In genomic region chr1:166139620-166140184, GRCm38 (mm10) we compare ENCODE assay signal across 31 mouse cellular contexts. TPM values are rescaled to one million over a fixed set of nuclear protein-coding genes. Genes with fewer than 3 reads are reported as not detected.
DNase-seq lines count a peak whose midpoint lies in the region; ATAC-seq and TF ChIP-seq lines count a peak whose summit lies in the region.
"Had no signal": no experiment of that assay in that cellular context is flagged by ENCODE, and none has a peak within 500 bp of the region (broad histone marks: within the 10 kb centered on the region; RNA-seq: fewer than 3 reads in every experiment).

No protein-coding gene starts in this region.

- ATAC-seq in hindbrain, embryonic 13.5 days (ENCODE audit: low FRiP score): peak; percentile 47; the same call in 1 of the 2 replicates
- ATAC-seq in hindbrain, postnatal 0 days: no peak
- ATAC-seq: forebrain, embryonic 16.5 days; liver, embryonic 12.5 days had no signal

- H3K9me3 ChIP-seq in hindbrain, embryonic 13.5 days: no peaks in the 10 kb centered on the region
- no peaks in the 10 kb centered on the region for H3K9me3 ChIP-seq in hindbrain, embryonic 10.5 days
- H3K9me3 ChIP-seq in E14TG2a.4 (ENCODE audit: low read length) (peaks cover 17% of the 10 kb centered on the region), ES-E14 (ENCODE audit: control insufficient read depth, insufficient read depth, low read depth, low read length) (peaks cover 1% of the 10 kb centered on the region; the same call in 1 of the 2 replicates)
- no peaks in the 10 kb centered on the region for H3K9me3 ChIP-seq in hindbrain, postnatal 0 days (ENCODE audit: low read length)
- H3K9me3 ChIP-seq: embryonic facial prominence, embryonic 12.5 days; limb, embryonic 13.5 days; liver, embryonic 12.5 days; stomach, embryonic 15.5 days had no signal

- no peak for DNase-seq in hindbrain, embryonic 10.5 days (ENCODE audit: low spot score)
- DNase-seq in ES-E14 (ENCODE audit: low read depth, low spot score): no peak
- peak; percentile 40 for DNase-seq in hindbrain, postnatal 0 days (ENCODE audit: low spot score)
- no peak for DNase-seq in cerebellum, postnatal 25 days
- no peak for DNase-seq in lung, adult 2 months
- DNase-seq: adrenal gland, postnatal 14 days; B cell, adult 2 months; cerebellum, adult 8-10 months; gastrocnemius, postnatal 10 days; heart, adult 11 months; kidney, postnatal 25 days; lung, adult 18-20 months; lung, postnatal 14 days; right cerebral cortex, adult 18-20 months; thymus, postnatal 36 days had no signal

- H3K4me3 ChIP-seq in hindbrain, embryonic 13.5 days: no peak overlapping the region
- H3K4me3 ChIP-seq in hindbrain, embryonic 10.5 days: no peak overlapping the region
- H3K4me3 ChIP-seq in E14TG2a.4 (replicated peaks; ENCODE audit: low read length) (peak overlapping the region; percentile 37), ES-E14 (ENCODE audit: insufficient read depth in 1 of 2, low read depth in 1 of 2, low read length in 2 of 2, poor library complexity in 1 of 2, severe bottlenecking in 1 of 2) (no peak overlapping the region)
- H3K4me3 ChIP-seq in hindbrain, postnatal 0 days (ENCODE audit: low read length): no peak overlapping the region
- H3K4me3 ChIP-seq in lung, adult 2 months (replicated peaks; ENCODE audit: extremely low read depth, low read depth, low read length): no peak overlapping the region
- H3K4me3 ChIP-seq: embryonic facial prominence, embryonic 12.5 days; erythroblast, embryonic 14.5 days; layer of hippocampus, adult 2 months; limb, embryonic 13.5 days; liver, embryonic 12.5 days; stomach, embryonic 15.5 days had no signal

- peaks cover 11% of the 10 kb centered on the region for H3K4me1 ChIP-seq in hindbrain, embryonic 13.5 days (replicated peaks)
- H3K4me1 ChIP-seq in hindbrain, embryonic 10.5 days (replicated peaks): peaks cover 24% of the 10 kb centered on the region
- H3K4me1 ChIP-seq in E14TG2a.4 (replicated peaks; ENCODE audit: low read depth, low read length): peaks cover 91% of the 10 kb centered on the region
- peaks cover 8 to 37% of the 10 kb centered on the region in 2 experiments; a peak in 3 of 4 replicates for H3K4me1 ChIP-seq in ES-E14 (ENCODE audit: control insufficient read depth in 2 of 2, insufficient read depth in 2 of 2, low read length in 2 of 2, poor library complexity in 1 of 2)
- no peaks in the 10 kb centered on the region for H3K4me1 ChIP-seq in hindbrain, postnatal 0 days (ENCODE audit: insufficient read depth, low read length)
- H3K4me1 ChIP-seq in lung, adult 2 months (ENCODE audit: control insufficient read depth, insufficient read depth, low read length): peaks cover 5% of the 10 kb centered on the region
- H3K4me1 ChIP-seq: embryonic facial prominence, embryonic 12.5 days; stomach, embryonic 15.5 days had no signal

- TF ChIP-seq POLR2A in lung, adult 2 months (IDR thresholded peaks at IDR 0.05; ENCODE audit: borderline replicate concordance, extremely low read depth, low read depth, low read length): no peak

- in situ Hi-C loops in ES-E14 (cut with MboI; ENCODE audit: low sequenced_read_pairs in 2 of 2, unreplicated experiment in 2 of 2): no loop called here

- 0 out of 2 replicates have a peak, but pooled peaks cover 11% of the 10 kb centered on the region for H3K27me3 ChIP-seq in hindbrain, embryonic 13.5 days
- peaks cover 6% of the 10 kb centered on the region; the same call in 1 of the 2 replicates for H3K27me3 ChIP-seq in hindbrain, embryonic 10.5 days (ENCODE audit: insufficient read depth, poor library complexity, severe bottlenecking)
- H3K27me3 ChIP-seq in E14TG2a.4 (ENCODE audit: insufficient read depth, low read length): no peaks in the 10 kb centered on the region
- H3K27me3 ChIP-seq in hindbrain, postnatal 0 days (ENCODE audit: insufficient read depth, low read length): no peaks in the 10 kb centered on the region
- H3K27me3 ChIP-seq: CH12.LX; embryonic facial prominence, embryonic 12.5 days; limb, embryonic 13.5 days; stomach, embryonic 15.5 days had no signal

- no peak overlapping the region for H3K4me2 ChIP-seq in hindbrain, embryonic 13.5 days
- no peak overlapping the region for H3K4me2 ChIP-seq in hindbrain, postnatal 0 days (ENCODE audit: low read depth, low read length)
- H3K4me2 ChIP-seq: embryonic facial prominence, embryonic 12.5 days; heart, embryonic 11.5 days; limb, embryonic 13.5 days; liver, embryonic 12.5 days; stomach, embryonic 15.5 days had no signal

- H3K9ac ChIP-seq in hindbrain, embryonic 13.5 days: no peak overlapping the region
- peak overlapping the region; percentile 23; the same call in 1 of the 2 replicates for H3K9ac ChIP-seq in ES-E14 (ENCODE audit: insufficient read depth, low read depth, low read length, poor library complexity, severe bottlenecking)
- no peak overlapping the region for H3K9ac ChIP-seq in hindbrain, postnatal 0 days (replicated peaks; ENCODE audit: low read length)
- H3K9ac ChIP-seq: embryonic facial prominence, embryonic 12.5 days; limb, embryonic 13.5 days; liver, embryonic 12.5 days; stomach, embryonic 15.5 days had no signal

- H3K27ac ChIP-seq in hindbrain, embryonic 13.5 days: no peak overlapping the region; the same call in 1 of the 2 replicates
- H3K27ac ChIP-seq in hindbrain, embryonic 10.5 days: no peak overlapping the region
- H3K27ac ChIP-seq in ES-E14 (ENCODE audit: insufficient read depth, low read depth, low read length, poor library complexity, severe bottlenecking): no peak overlapping the region
- no peak overlapping the region for H3K27ac ChIP-seq in hindbrain, postnatal 0 days
- H3K27ac ChIP-seq: embryonic facial prominence, embryonic 12.5 days; layer of hippocampus, adult 2 months; limb, embryonic 13.5 days; liver, embryonic 12.5 days; stomach, embryonic 15.5 days had no signal

- WGBS in hindbrain, embryonic 13.5 days: 38% methylated on average over 4 of the region's 4 CpGs
- 54% methylated on average over 4 of the region's 4 CpGs for WGBS in hindbrain, embryonic 10.5 days
- WGBS in hindbrain, postnatal 0 days: 51% methylated on average over 4 of the region's 4 CpGs
- 80% methylated on average over 4 of the region's 4 CpGs for WGBS in lung, adult 2 months

- no peak for TF ChIP-seq CTCF in E14TG2a.4 (conservative IDR thresholded peaks at IDR 0.05; ENCODE audit: low read length)
- TF ChIP-seq CTCF in hindbrain, postnatal 0 days (IDR thresholded peaks at IDR 0.05; ENCODE audit: low read depth): no peak
- no peak for TF ChIP-seq CTCF in lung, adult 2 months (IDR thresholded peaks at IDR 0.05; ENCODE audit: insufficient read depth, low read length)

- H3K36me3 ChIP-seq in hindbrain, embryonic 13.5 days: no peaks in the 10 kb centered on the region
- H3K36me3 ChIP-seq in hindbrain, embryonic 10.5 days: no peaks in the 10 kb centered on the region
- H3K36me3 ChIP-seq in E14TG2a.4 (ENCODE audit: insufficient read depth, low read length) (peaks cover 50% of the 10 kb centered on the region), ES-E14 (ENCODE audit: control insufficient read depth, insufficient read depth, low read length, poor library complexity, severe bottlenecking) (peaks cover 6% of the 10 kb centered on the region; the same call in 1 of the 2 replicates)
- no peaks in the 10 kb centered on the region for H3K36me3 ChIP-seq in hindbrain, postnatal 0 days (ENCODE audit: insufficient read depth, low read length)
- H3K36me3 ChIP-seq: embryonic facial prominence, embryonic 12.5 days; limb, embryonic 13.5 days; liver, embryonic 12.5 days; stomach, embryonic 15.5 days had no signal

TF ChIP-seq in ES-E14, 5 proteins besides CTCF, POLR2A, EP300 and RAD21:
- TF ChIP-seq HCFC1 (IDR thresholded peaks at IDR 0.05; ENCODE audit: borderline replicate concordance, insufficient read depth, low read length): no peak
- TF ChIP-seq ZNF384 (IDR thresholded peaks at IDR 0.05; ENCODE audit: low read depth, low read length): no peak
- TF ChIP-seq CHD2 (IDR thresholded peaks at IDR 0.05; ENCODE audit: low read depth, low read length): no peak
- no peak for TF ChIP-seq ZC3H11A (IDR thresholded peaks at IDR 0.05; ENCODE audit: borderline replicate concordance, low read depth, low read length)
- TF ChIP-seq MAFK (IDR thresholded peaks at IDR 0.05; ENCODE audit: insufficient read depth, low read depth, low read length): no peak

RNA-seq across cellular contexts. Expression of gene Gpa33, which starts 9.7 kb away (rescaled TPM):
- 0.14 TPM in 1 of 2 replicates, not detected in the other for polyA plus RNA-seq in hindbrain, embryonic 13.5 days (2015; fragmentation: Nextera tagmentation; extraction: Ambion mirVana)
- polyA plus RNA-seq in hindbrain, embryonic 10.5 days (2016; fragmentation: Nextera tagmentation; extraction: Ambion mirVana): 0.16 and 0.22 TPM in 2 replicates
- 68.0 and 204 TPM in 2 replicates for total RNA-seq in ES-E14 (2012; rRNA removed)
- total RNA-seq in hindbrain, postnatal 0 days (2014; rRNA removed): not detected in 2 replicates
- 0.06 and 0.09 TPM in 2 replicates for polyA plus RNA-seq in hindbrain, postnatal 0 days (2015; fragmentation: Nextera tagmentation; extraction: Ambion mirVana)
- polyA plus RNA-seq in lung, adult 2 months (2012; rRNA removed): 0.04 and 2.6 TPM in 2 replicates
- total RNA-seq: adrenal gland, postnatal 14 days; common myeloid progenitor, adult 5-6 weeks; gastrocnemius, postnatal 10 days; hematopoietic stem cell, adult 5-6 weeks; layer of hippocampus, adult 2 months; layer of hippocampus, postnatal 25 days; left cerebral cortex, postnatal 14 days; megakaryocyte progenitor cell, adult 5-6 weeks had no signal
- polyA plus RNA-seq: erythroblast, embryonic 14.5 days; forebrain, embryonic 16.5 days; heart, embryonic 11.5 days; liver, embryonic 12.5 days had no signal

RNA-seq across cellular contexts. Expression of gene Dusp27, which starts 12.0 kb away (rescaled TPM):
- 1.2 and 1.6 TPM in 2 replicates for polyA plus RNA-seq in hindbrain, embryonic 13.5 days (2015; fragmentation: Nextera tagmentation; extraction: Ambion mirVana)
- 2.5 and 3.0 TPM in 2 replicates for polyA plus RNA-seq in hindbrain, embryonic 10.5 days (2016; fragmentation: Nextera tagmentation; extraction: Ambion mirVana)
- total RNA-seq in ES-E14 (2012; rRNA removed): 60.2 and 69.4 TPM in 2 replicates
- 0.36 and 0.58 TPM in 2 replicates for total RNA-seq in hindbrain, postnatal 0 days (2014; rRNA removed)
- polyA plus RNA-seq in hindbrain, postnatal 0 days (2015; fragmentation: Nextera tagmentation; extraction: Ambion mirVana): 0.64 and 1.0 TPM in 2 replicates
- 0.19 and 0.69 TPM in 2 replicates for polyA plus RNA-seq in lung, adult 2 months (2012; rRNA removed)
- total RNA-seq: CH12.LX; common myeloid progenitor, adult 5-6 weeks; hematopoietic stem cell, adult 5-6 weeks; layer of hippocampus, adult 2 months; megakaryocyte progenitor cell, adult 5-6 weeks had no signal
- polyA plus RNA-seq: erythroblast, embryonic 14.5 days had no signal
